Mouse (Mus musculus): ENCODE data around the gene Fkbp15. TPM values are rescaled to one million over a fixed set of nuclear protein-coding genes. Genes with fewer than 3 reads are reported as not detected.

The Fkbp15 gene
- polyA plus RNA-seq, 1 experiment = 16.7 TPM

DNA sequence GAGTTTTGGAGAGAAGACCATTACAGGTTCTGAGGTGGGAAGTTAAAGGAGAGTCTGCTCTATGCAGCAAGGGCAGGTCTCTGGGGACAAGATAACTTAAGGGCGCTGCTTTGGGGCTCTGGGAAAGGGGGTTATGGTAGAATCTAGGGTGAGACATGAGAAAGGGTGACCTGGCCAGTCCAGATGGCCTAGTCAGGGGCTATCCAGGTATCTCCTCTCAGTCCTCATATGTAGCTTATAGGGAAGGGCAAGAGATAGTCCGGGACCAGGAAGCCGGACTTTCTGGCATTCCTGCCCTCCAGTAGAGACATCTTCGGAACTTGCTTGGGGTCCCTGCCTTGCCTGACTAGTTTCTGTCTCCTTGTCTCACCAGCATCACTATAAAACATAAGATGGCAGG lies 108.6 kb downstream of the Fkbp15 start:
- 87% methylated on average over 4 of the region's 4 CpGs for WGBS
- DNase-seq (ENCODE audit: low read depth, low spot score) = no peak

DNA sequence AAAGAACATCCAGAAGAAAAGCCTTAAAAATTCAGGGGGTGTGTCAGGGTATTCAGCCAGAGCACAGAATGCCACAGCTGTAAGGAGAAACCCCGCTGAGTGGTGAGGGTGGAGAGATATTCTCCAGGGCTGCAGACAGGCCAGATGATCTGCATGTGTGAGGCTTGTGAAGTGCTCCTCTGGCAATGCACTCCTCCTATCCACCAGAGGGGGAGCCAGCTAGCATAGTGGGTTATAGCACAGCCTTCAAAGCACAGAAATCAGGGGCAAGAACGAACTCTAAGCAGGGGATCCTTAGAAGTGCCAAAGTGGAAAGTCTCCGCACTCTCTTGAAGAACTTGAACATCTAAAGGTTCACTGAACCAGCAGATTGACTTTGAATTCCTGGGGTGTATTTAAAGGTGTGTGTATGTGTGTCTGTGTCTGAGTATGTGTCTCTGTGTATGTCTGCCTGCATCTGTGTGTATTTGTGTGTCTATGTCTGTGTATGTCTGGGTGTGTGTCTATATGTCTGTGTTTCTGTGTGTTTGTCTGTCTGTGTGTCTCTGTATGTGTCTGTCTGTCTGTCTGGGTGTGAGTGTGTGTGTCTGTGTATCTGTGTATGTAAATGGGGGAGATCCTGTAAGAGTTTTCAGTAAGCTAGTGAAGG lies 109.3 kb downstream of the Fkbp15 start:
- no peak for DNase-seq (ENCODE audit: low read depth, low spot score)
- WGBS = 50% methylated on average over 3 of the region's 3 CpGs

Other genes with a start within 250 kb of the Fkbp15 start
- gene Mup21, start 209.7 kb downstream of the Fkbp15 start, polyA plus RNA-seq (2012; rRNA removed) = not detected in 2 replicates
- 0.30 and 0.42 TPM in 2 replicates for gene Zfp37, start 129.5 kb downstream of the Fkbp15 start, polyA plus RNA-seq (2012; rRNA removed)
- gene Slc31a2, start 98.0 kb downstream of the Fkbp15 start, polyA plus RNA-seq (2012; rRNA removed) = 10.7 and 12.7 TPM in 2 replicates
- gene Slc31a1, start 179 bp upstream of the Fkbp15 start, polyA plus RNA-seq (2012; rRNA removed) = 68.2 and 69.2 TPM in 2 replicates
- 25.2 and 28.3 TPM in 2 replicates for gene Cdc26, start 48.1 kb upstream of the Fkbp15 start, polyA plus RNA-seq (2012; rRNA removed)
- gene Prpf4, start 48.2 kb upstream of the Fkbp15 start, polyA plus RNA-seq (2012; rRNA removed) = 10.4 and 11.3 TPM in 2 replicates
- gene Rnf183, start 74.7 kb upstream of the Fkbp15 start, polyA plus RNA-seq (2012; rRNA removed) = 0.89 and 2.1 TPM in 2 replicates
- 1.7 and 1.9 TPM in 2 replicates for gene Wdr31, start 110.3 kb upstream of the Fkbp15 start, polyA plus RNA-seq (2012; rRNA removed)
- 85.8 and 103 TPM in 2 replicates for gene Bspry, start 119.5 kb upstream of the Fkbp15 start, polyA plus RNA-seq (2012; rRNA removed)
- 97.6 and 124 TPM in 2 replicates for gene Hdhd3, start 142.9 kb upstream of the Fkbp15 start, polyA plus RNA-seq (2012; rRNA removed)
- 135 and 144 TPM in 2 replicates for gene Alad, start 159.4 kb upstream of the Fkbp15 start, polyA plus RNA-seq (2012; rRNA removed)
- gene Pole3, start 164.5 kb upstream of the Fkbp15 start, polyA plus RNA-seq (2012; rRNA removed) = 19.5 and 20.9 TPM in 2 replicates
- gene 4933430I17Rik, start 164.8 kb upstream of the Fkbp15 start, polyA plus RNA-seq (2012; rRNA removed) = 0.10 and 0.16 TPM in 2 replicates
- gene Rgs3, start 199.3 kb upstream of the Fkbp15 start, polyA plus RNA-seq (2012; rRNA removed) = 43.0 and 50.6 TPM in 2 replicates